In the genomic region with DNA sequence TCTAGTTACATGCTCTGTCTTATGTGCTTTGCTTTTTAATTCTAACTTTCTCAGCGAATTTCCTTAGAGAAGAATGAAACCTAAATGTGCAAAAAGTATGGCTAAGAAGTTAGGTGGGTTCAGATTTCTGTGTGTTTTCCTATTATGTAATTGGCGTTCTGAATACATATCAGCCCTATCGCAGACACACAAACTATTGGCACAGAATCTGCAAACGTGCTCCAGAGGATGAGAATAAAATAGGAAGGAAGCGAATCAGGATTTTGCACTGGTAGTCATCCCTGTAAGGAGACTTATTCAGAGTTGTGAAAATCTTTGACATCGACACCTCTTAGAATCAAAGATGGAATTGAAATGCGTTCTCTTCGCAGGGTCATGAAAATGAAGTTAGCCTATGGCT, we compare ENCODE assay signal across 9 mouse cellular contexts.
DNase-seq lines count a peak whose midpoint lies in the region; ATAC-seq and TF ChIP-seq lines count a peak whose summit lies in the region.
"Had no signal": no experiment of that assay in that cellular context is flagged by ENCODE, and none has a peak within 500 bp of the region (broad histone marks: within the 10 kb centered on the region; RNA-seq: fewer than 3 reads in every experiment).

No protein-coding gene starts in this region.

- peak overlapping the region; percentile 52 for H3K4me3 ChIP-seq in heart, embryonic 16.5 days (ENCODE audit: low read length)
- peak overlapping the region; percentile 46 for H3K4me3 ChIP-seq in embryonic facial prominence, embryonic 10.5 days
- H3K4me3 ChIP-seq in limb, embryonic 14.5 days (replicated peaks; ENCODE audit: low read length): peak overlapping the region; percentile 15

- 55% methylated on average over 8 of the region's 8 CpGs for WGBS in heart, embryonic 16.5 days
- 80% methylated on average over 8 of the region's 8 CpGs for WGBS in embryonic facial prominence, embryonic 10.5 days
- 66% methylated on average over 8 of the region's 8 CpGs for WGBS in limb, embryonic 14.5 days

- no peaks in the 10 kb centered on the region for H3K27me3 ChIP-seq in heart, embryonic 16.5 days (ENCODE audit: control insufficient read depth, insufficient read depth, low read length)
- no peaks in the 10 kb centered on the region for H3K27me3 ChIP-seq in embryonic facial prominence, embryonic 10.5 days (replicated peaks; ENCODE audit: low read depth, poor library complexity, severe bottlenecking)
- no peaks in the 10 kb centered on the region for H3K27me3 ChIP-seq in limb, embryonic 14.5 days (ENCODE audit: control insufficient read depth, insufficient read depth, low read length)

- H3K27ac ChIP-seq in heart, embryonic 16.5 days (ENCODE audit: low read length): peak overlapping the region; percentile 10
- peak overlapping the region; percentile 87 for H3K27ac ChIP-seq in embryonic facial prominence, embryonic 10.5 days (replicated peaks)
- H3K27ac ChIP-seq in limb, embryonic 14.5 days (replicated peaks; ENCODE audit: low read depth, low read length): no peak overlapping the region

- no peaks in the 10 kb centered on the region for H3K9me3 ChIP-seq in heart, embryonic 16.5 days (replicated peaks; ENCODE audit: control insufficient read depth, low read length)
- no peaks in the 10 kb centered on the region for H3K9me3 ChIP-seq in embryonic facial prominence, embryonic 10.5 days
- H3K9me3 ChIP-seq in limb, embryonic 14.5 days (ENCODE audit: control insufficient read depth, low read length): no peaks in the 10 kb centered on the region

- peak; percentile 39 for DNase-seq in cerebellum, adult 8-10 months
- no peak for DNase-seq in heart, postnatal 4 days
- no peak for DNase-seq in embryonic facial prominence, embryonic 10.5 days (ENCODE audit: low spot score)
- no peak for DNase-seq in limb, embryonic 14.5 days (ENCODE audit: low spot score)
- DNase-seq in thymus, postnatal 25 days: no peak
- DNase-seq in thymus, postnatal 10 days (ENCODE audit: low spot score in 2 of 2): no peak
- DNase-seq: kidney, adult 11 months had no signal

- H3K9ac ChIP-seq in heart, embryonic 16.5 days (ENCODE audit: low read length): peak overlapping the region; percentile 66; the same call in 1 of the 2 replicates
- no peak overlapping the region for H3K9ac ChIP-seq in limb, embryonic 14.5 days (ENCODE audit: low read depth, low read length, severe bottlenecking)

- H3K4me1 ChIP-seq in heart, embryonic 16.5 days (ENCODE audit: control insufficient read depth, insufficient read depth, low read length): peaks cover 46% of the 10 kb centered on the region
- peaks cover 62% of the 10 kb centered on the region for H3K4me1 ChIP-seq in embryonic facial prominence, embryonic 10.5 days
- H3K4me1 ChIP-seq in limb, embryonic 14.5 days (ENCODE audit: control insufficient read depth, insufficient read depth, low read length): peaks cover 31% of the 10 kb centered on the region

- H3K4me2 ChIP-seq in heart, embryonic 16.5 days (ENCODE audit: low read depth, low read length): peak overlapping the region; percentile 72
- peak overlapping the region; percentile 31; the same call in 1 of the 2 replicates for H3K4me2 ChIP-seq in limb, embryonic 14.5 days (replicated peaks; ENCODE audit: low read depth, low read length, severe bottlenecking)

- TF ChIP-seq POLR2A in limb, embryonic 14.5 days (IDR thresholded peaks at IDR 0.05; ENCODE audit: borderline replicate concordance, extremely low read depth, insufficient read depth, insufficient read length): no peak

- no peaks in the 10 kb centered on the region for H3K36me3 ChIP-seq in heart, embryonic 16.5 days (ENCODE audit: control insufficient read depth, insufficient read depth)
- H3K36me3 ChIP-seq in embryonic facial prominence, embryonic 10.5 days (replicated peaks): no peaks in the 10 kb centered on the region; the same call in 1 of the 2 replicates
- no peaks in the 10 kb centered on the region for H3K36me3 ChIP-seq in limb, embryonic 14.5 days (ENCODE audit: control insufficient read depth, insufficient read depth, low read length)

- no peak for ATAC-seq in cerebellum, adult (ENCODE audit: insufficient number of reproducible peaks, low FRiP score, low TSS enrichment)
- no peak for ATAC-seq in heart, embryonic 16.5 days (replicated peaks; ENCODE audit: extremely low read depth, insufficient read depth, low FRiP score)
- ATAC-seq in limb, embryonic 14.5 days (ENCODE audit: low FRiP score, low read depth): no peak
